Mouse (Mus musculus): ENCODE measurements at regions not wholly inside any gene's neighbourhood (a gene's known extent, or its start where the extent isn't known, plus 50 kb on each side); places are given as distances from the start of the nearest gene placed in this dataset.

DNA sequence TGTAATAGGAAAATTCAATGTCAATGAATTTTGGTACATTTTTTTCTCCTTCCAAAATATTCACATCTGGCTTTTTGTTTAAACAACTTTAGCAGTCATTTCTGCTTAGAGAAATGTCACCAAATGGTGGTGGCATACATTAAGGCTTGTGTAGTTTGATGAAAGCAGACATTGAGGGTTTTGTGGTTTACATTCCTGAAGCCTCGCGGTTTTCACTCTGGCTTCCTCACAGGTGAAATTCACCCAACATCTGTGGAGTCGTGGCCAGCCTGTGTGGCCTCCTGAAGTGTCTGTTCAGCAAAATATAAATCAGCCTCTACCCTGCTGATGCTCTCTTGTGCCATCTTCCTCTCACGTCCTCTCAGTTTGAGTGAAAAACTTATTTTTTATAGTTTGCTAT, 353.8 kb downstream of the Dnajb9 start:
- TF ChIP-seq CTCF (conservative IDR thresholded peaks at IDR 0.05; ENCODE audit: low read length) (no peak), NANOG (IDR thresholded peaks at IDR 0.05; ENCODE audit: borderline replicate concordance, low read length) (no peak), POU5F1 (IDR thresholded peaks at IDR 0.05; ENCODE audit: borderline replicate concordance, low read length) (no peak)
